Mouse (Mus musculus): Measurements from ENCODE around the gene Klf7.

Klf7 gene

GRCm38 (mm10) chr1:64104665-64105064, 17.4 kb downstream of the Klf7 start:
- no peak for DNase-seq (ENCODE audit: low spot score)

GRCm38 (mm10) chr1:64101331-64101730, 20.8 kb downstream of the Klf7 start:
- no peak for DNase-seq (ENCODE audit: low spot score)

- no peak for DNase-seq (ENCODE audit: low spot score)
Measured at GRCm38 (mm10) chr1:64098800-64099199, 23.3 kb downstream of the Klf7 start.

GRCm38 (mm10) chr1:64097640-64098287, 24.3 kb downstream of the Klf7 start:
- peak; percentile 37 for DNase-seq (ENCODE audit: low spot score)

- DNase-seq (ENCODE audit: low spot score) = no peak
Measured at GRCm38 (mm10) chr1:64093018-64093417, 29.1 kb downstream of the Klf7 start.

- DNase-seq (ENCODE audit: low spot score) = no peak
Measured at GRCm38 (mm10) chr1:64091591-64091990, 30.5 kb downstream of the Klf7 start.

GRCm38 (mm10) chr1:64090566-64090965, 31.5 kb downstream of the Klf7 start:
- no peak for DNase-seq (ENCODE audit: low spot score)

- DNase-seq (ENCODE audit: low spot score) = no peak
Measured at GRCm38 (mm10) chr1:64089691-64090090, 32.4 kb downstream of the Klf7 start.

GRCm38 (mm10) chr1:64088604-64089320, 33.3 kb downstream of the Klf7 start:
- DNase-seq (ENCODE audit: low spot score) = peak; percentile 14

GRCm38 (mm10) chr1:64087657-64088603, 34.2 kb downstream of the Klf7 start:
- DNase-seq (ENCODE audit: low spot score) = peak; percentile 55

- DNase-seq (ENCODE audit: low spot score) = no peak
Measured at GRCm38 (mm10) chr1:64085875-64086274, 36.2 kb downstream of the Klf7 start.

- DNase-seq (ENCODE audit: low spot score) = no peak
Measured at GRCm38 (mm10) chr1:64085361-64085760, 36.7 kb downstream of the Klf7 start.

- no peak for DNase-seq (ENCODE audit: low spot score)
Measured at GRCm38 (mm10) chr1:64084706-64085105, 37.4 kb downstream of the Klf7 start.

GRCm38 (mm10) chr1:64081791-64082190, 40.3 kb downstream of the Klf7 start:
- DNase-seq (ENCODE audit: low spot score) = no peak

GRCm38 (mm10) chr1:64081217-64081616, 40.9 kb downstream of the Klf7 start:
- no peak for DNase-seq (ENCODE audit: low spot score)

GRCm38 (mm10) chr1:64080263-64080662, 41.8 kb downstream of the Klf7 start:
- DNase-seq (ENCODE audit: low spot score) = no peak

- DNase-seq (ENCODE audit: low spot score) = peak; percentile 15
Measured at GRCm38 (mm10) chr1:64078747-64079211, 43.3 kb downstream of the Klf7 start.

GRCm38 (mm10) chr1:64078011-64078746, 43.9 kb downstream of the Klf7 start:
- DNase-seq (ENCODE audit: low spot score) = no peak

GRCm38 (mm10) chr1:64074051-64074450, 48.0 kb downstream of the Klf7 start:
- DNase-seq (ENCODE audit: low spot score) = no peak

- no peak for DNase-seq (ENCODE audit: low spot score)
Measured at GRCm38 (mm10) chr1:64070947-64071346, 51.1 kb downstream of the Klf7 start.

Data from embryo, embryonic 10.5 days (tissue).